Mouse (Mus musculus) heart, adult 2 months (tissue): ENCODE results near the gene Ifi47.

Source experiments
- CTCF ChIP-seq: fragments of 200-600 bp; IDR thresholded peaks from 2 replicates; pipeline ENCODE4 v1.8.1; 2022; ENCODE audit warnings: antibody characterized with exemption, mild to moderate bottlenecking, moderate library complexity
- POLR2A ChIP-seq: fragments of 200-500 bp; IDR thresholded peaks from 2 replicates; pipeline ENCODE4 v1.6.1; 2011; ENCODE audit warnings: mild to moderate bottlenecking, low read depth, low read length, control low read depth; ENCODE audit not compliant: insufficient read depth

DNA sequence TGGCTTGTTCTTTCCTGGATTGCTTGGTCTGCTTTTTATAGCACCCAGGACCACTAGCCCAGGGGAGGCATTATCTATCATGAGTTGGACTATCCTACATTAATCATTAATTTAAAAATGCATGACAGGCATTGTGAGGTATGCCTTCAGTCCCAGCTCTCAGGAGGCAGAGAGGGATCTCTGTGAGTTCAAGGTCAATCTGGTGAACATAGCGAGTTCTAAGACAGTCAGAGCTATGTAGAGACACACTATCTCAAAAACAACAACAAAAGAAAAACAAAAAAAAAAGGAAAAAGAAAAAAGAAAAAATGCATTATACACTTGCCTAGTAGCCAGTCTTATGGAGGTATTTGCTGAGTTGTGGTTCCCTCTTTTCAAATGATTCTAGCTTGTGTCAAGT lies 8.0 kb downstream of the Ifi47 start:
- no peak for TF ChIP-seq CTCF
- no peak for TF ChIP-seq POLR2A
